Mouse (Mus musculus) CH12.LX (cell line): ENCODE measurements around the gene Samd13.

Source experiments
- CTCF ChIP-seq, 2 experiments: IDR thresholded peaks in 1 of 2; conservative IDR thresholded peaks in 1 of 2; 2 replicates each; pipeline ENCODE4 v1.5.1; 2011 to 2012; ENCODE audit warnings: low read depth in 2 of 2, low read length in 2 of 2, improper control_type of control experiment in 1 of 2, inconsistent platforms in 1 of 2, mild to moderate bottlenecking in 1 of 2, moderate library complexity in 1 of 2
- HCFC1 ChIP-seq: IDR thresholded peaks from 2 replicates; pipeline ENCODE4 v1.6.1; 2012; ENCODE audit warnings: low read depth, mild to moderate bottlenecking, inconsistent platforms, low read length, improper control_type of control experiment
- MAZ ChIP-seq: IDR thresholded peaks from 2 replicates; pipeline ENCODE4 v1.6.1; 2012; ENCODE audit warnings: low read depth, mild to moderate bottlenecking, inconsistent platforms, low read length, improper control_type of control experiment, moderate library complexity
- USF2 ChIP-seq: conservative IDR thresholded peaks from 2 replicates; pipeline ENCODE4 v1.6.1; 2011; ENCODE audit warnings: low read depth, low read length, improper control_type of control experiment

DNA sequence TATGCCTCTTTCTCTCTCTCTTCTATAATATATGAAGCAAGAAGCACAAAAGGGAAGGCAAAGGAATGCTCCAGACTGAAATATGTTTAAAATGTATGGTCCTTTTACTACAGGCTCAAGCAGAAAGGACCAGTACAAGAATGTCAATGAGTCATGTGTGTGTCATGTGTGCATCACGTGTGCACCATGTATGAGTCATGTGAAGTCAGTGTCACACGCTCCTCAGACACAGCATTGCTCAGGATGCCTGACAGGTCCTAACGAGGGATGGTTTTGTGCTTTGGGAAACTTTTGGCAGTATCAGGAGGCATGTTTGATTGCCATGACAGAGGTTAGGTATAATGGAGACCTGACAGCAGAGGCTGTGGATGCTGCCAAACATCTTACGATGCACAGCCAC is 9.2 kb downstream of the Samd13 start:
- no peak for TF ChIP-seq HCFC1
- TF ChIP-seq CTCF (conservative IDR thresholded peaks at IDR 0.05 in 1 of 2, IDR thresholded peaks at IDR 0.05 in 1 of 2; ENCODE audit: low read depth in 2 of 2, low read length in 2 of 2), result no peak
- TF ChIP-seq USF2, result peak; percentile 48
- no peak for TF ChIP-seq MAZ
